Mouse (Mus musculus) E14TG2a.4 (cell line): Measurements from ENCODE around the gene Cyp2r1.

Experiments used
- CTCF ChIP-seq: conservative IDR thresholded peaks from 2 replicates; pipeline ENCODE4 v1.5.1; 2014; ENCODE audit warnings: low read length
- POU5F1 ChIP-seq: IDR thresholded peaks from 2 replicates; pipeline ENCODE4 v1.6.1; 2014; ENCODE audit warnings: low read length, borderline replicate concordance

- TF ChIP-seq CTCF (no peak), POU5F1 (no peak)
Observed at GRCm38 (mm10) chr7:114582441-114582840, 19.7 kb upstream of the Cyp2r1 start.
